Mouse (Mus musculus) embryo, embryonic 11.5 days (tissue): ENCODE results near the gene Nsrp1.
"Not testable (repeated sequence)": the region's sequence is repeated elsewhere in the genome, so short reads cannot be mapped to it uniquely, and the experiment has no call there.

Experiments used
- DNase-seq: peaks from one replicate; pipeline ENCODE4 v3.0.0-alpha.2; 2012; ENCODE audit warnings: low read depth, low spot score

Gene Nsrp1

DNA sequence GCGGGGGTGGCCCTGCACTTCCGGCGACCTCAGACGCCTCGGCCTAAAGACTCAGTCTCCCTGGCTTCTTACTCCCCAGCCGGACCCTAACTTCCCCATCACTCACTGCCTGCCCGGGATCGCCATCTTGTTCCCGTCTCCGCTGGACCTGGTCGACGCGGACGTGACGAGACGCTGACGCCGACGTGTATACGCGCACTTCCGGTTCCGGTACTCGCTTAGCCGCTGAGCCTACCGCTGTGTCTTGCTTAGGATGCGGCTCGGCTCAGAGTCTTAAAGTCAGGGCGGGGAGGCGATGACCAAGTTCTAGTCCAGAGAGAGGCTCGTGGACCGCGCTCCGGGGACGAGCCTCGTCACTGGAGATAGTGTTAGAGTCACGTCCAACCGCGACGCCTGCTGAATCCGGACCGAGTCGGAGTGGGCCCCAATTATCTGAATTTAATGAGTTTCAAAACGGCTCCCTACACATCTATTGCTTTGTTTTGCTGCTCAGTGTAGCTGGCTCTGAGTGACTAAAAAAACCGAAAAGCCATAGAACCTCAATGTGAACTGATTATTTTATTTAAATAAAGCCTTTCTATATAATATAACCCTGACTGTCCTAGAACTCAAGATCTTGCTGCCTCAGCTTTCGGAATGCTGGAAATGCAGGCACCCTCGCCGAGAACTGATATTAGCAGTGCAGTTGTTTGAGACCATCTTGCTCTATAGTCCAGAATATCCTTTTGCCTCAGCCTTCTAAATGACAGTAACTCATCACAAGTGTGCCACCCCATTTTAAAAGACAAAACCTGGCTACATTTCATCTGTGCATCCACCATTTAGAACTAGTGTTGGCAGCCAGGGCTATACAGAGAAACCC is at the start of gene Nsrp1:
Gene Nsrp1 (minus strand): TSS at position 163 of the 862 bp plus-strand sequence.
- DNase-seq: peak; percentile 88

DNA sequence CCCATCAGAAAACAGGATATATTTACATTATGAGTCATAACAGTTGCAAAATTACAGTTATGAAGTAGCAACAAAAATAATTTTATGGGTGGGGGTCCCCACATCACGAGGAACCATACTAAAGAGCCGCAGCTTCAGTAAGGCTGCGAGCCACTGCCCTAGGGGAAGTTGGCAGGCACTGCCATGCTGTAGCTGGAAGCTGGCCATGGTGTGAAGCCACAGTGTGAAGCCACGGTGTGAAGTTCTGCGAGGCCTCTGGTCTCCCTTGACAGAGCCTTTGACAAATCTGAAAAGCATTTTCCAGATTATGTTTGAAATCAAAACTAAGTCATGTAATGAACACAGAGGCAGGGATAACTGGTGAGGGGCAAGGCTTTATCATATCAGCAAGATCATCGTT is 32.9 kb upstream of the Nsrp1 start:
- no peak for DNase-seq

DNA sequence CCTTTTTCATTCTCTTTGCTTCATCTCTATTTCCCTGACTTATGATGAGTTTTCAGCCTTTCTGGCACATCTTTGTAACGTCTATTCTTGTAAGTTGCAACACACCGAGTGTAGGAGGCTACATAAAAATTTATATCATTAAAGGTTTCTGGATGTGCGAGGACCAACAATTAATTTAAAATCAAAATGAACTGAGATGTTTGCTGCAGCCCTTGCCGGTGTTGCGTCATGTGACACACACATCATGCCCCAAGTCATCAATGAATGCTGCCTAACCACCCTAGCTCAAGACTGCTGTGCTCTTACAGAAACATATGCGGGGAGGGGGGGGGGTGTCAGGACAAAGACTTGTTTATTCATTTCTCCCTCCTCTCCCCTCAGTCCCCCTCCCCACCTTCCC is 30.2 kb upstream of the Nsrp1 start:
- DNase-seq: no peak

DNA sequence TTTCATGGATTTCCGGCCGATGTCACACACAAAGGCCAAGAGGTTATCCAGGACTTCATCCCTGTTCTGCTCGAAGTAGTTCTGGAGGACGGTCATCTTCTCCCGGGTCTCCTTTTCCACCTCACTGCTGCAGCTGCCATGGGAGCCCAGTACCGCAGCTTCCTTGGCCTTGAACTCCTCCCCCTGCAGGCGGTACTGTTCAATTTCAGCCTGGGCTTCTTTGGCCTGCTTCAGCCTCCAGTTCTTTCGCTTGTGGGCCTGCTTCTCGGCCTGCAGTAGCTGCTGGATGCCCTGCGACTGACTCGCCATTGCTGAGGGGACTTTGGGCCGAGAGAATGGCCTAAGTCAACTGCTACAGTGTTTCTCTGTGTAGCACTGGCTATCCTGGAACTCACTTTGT is 29.6 kb upstream of the Nsrp1 start:
- DNase-seq: not testable (repeated sequence)

DNA sequence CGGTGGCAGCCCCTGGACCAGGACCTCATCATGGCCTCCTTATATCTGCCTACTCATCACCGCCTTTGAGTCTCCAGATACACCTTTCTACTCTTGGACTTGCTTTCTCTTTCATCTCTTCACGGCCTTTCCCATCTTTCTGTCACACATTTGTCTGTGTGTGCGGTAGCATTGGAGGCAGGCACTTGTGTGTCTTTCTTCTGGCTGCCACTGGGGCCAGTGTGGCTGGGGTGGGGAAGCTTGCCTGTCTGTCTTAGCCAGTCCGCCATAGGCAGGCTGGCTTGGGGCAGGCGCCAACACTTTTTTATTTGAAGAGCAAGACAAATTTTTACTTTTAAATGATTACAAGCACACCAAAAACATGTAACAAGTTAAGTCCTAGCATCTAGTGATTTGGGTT is 28.7 kb upstream of the Nsrp1 start:
- DNase-seq: no peak

DNA sequence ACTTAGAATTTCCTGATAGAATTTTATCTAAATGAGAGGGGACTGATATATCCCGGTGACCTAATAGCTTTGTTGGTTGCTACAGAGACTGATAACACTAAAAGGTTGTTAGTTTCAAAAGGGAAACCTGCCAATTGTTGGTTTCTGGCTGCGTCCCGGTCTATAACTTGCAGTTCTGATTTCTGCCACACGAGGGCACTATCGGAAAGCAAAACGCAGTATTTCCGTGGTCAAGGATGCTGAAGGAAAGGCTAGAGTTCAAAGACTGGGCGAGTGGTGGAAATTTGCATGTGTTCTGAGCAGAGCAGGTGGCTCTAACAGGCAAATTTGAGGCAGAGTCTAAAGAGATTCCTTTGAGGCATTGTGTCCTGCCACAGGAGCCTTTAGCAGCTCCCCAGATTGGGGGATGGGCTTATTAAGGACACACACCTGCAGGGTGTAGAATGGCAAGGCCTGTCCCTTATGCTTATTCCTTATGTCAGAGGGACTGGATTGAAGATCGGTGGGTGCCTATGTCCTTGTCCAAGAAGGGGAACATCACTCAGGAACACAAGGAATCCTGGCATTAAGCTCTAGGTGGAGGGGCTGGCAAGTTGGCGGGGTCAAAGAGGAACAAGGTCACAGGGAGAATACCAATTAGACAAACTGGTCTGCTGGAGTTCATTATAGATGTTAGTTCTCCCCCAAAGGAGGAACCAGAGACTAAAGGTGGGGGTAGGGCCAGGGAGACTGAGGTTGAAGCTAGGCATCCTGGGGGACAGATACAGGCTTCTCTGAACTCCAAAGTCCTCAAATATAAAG is 22.1 kb upstream of the Nsrp1 start:
- DNase-seq: peak; percentile 56

DNA sequence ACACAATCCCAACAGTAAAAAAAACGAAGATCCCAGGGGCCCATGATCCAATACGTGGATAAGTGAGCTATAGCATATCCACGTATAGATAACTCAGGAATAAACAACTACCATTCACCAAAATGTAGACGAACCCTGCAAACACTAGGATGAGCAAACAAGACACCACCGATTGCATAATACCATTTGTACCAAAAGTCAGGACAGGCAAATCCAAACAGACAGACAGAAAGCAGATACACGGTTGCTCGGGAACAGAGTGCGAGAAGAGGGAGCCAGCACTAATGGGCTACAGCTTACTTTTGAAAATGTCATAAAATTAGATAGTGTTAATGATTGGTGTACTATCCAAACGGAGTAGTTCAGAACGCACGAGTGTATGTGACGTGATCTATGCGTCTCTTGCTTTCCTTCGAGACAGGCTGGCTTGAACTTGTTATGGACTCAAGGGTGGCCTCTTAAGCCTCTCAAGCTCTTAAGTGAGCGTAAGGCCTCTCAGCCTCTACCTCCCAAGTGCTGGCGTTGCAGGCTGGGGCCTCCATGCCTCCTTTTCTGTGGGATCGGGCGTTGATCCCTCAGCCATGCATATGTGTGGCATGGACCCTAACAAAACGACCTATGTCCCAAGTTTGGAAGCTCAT is 20.2 kb upstream of the Nsrp1 start:
- DNase-seq: no peak

DNA sequence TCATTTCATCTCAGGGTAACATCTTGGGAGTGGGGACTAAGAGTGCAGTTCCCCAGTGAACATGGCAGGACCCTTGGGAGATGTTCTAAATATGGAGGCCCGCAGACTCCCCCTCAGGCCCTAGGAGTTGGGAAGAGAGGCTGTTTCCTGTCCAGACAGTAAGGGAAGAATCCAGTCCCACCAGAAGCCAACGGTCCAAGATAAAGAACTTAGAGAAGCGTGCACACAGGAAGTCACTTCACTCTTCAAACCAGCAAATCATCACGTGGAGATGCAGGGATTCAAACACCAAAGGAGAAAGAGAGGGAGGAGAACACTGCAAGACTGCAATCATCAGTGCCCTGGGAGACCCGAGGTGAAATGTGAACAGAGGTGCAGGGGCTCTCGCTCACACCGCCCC is 18.8 kb upstream of the Nsrp1 start:
- no peak for DNase-seq

DNA sequence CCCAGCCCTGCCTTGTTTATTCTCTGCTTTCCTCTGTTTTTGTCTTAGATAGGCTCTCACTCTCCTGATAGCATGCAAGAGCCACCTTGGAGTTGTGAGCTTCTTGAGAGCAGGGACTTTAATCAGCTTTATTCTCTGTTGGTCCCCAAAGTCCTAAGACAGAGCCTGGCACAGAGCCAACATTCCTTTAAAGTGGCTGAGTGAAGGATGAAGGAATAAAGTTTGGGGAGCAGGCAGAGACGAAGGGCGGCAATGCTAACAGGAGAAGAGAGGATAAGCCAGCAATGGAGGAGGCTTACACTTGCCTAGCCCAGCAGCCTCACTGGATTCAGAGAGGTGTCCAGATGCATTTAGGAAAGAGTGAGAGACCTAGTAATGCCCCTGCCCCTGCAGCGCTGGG is 18.3 kb upstream of the Nsrp1 start:
- no peak for DNase-seq

DNA sequence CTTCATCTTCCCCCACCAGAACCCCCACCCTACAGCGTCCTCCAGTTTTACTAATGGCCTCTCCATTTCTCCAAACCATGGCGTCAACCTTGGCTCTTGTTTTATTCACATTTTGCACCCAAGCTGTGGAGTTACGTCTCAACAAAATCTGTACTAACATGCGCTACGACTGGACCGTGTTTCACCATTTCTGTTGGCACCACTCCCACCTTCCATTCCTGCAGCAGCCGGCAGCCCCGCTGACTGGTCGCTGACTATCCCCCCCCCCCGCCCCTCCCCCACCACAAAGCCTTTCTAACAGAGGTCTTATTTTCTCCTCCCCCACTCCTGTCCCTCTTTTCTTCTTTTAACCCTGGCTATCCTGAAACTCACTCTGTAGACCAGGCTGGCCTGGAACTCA is 17.0 kb upstream of the Nsrp1 start:
- DNase-seq: no peak

DNA sequence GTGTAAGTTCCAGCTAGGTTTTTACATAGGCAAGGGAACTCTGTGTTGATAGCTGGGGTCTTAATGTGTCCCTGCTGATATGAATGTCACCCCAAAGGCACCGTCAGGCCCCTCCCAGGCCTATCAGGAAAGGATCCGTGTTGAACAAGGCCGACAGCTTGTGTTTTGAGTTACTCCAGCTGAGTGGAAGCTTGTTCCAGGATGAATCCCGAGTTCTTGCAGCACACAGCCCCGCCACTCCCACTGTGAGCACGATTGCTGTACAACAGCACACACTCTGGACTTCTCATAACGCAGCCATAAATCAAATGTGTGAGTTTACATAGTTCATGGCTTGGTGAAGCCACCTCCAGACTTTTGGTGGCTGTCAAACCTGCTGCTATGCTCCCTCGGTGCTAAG is 15.9 kb upstream of the Nsrp1 start:
- no peak for DNase-seq

DNA sequence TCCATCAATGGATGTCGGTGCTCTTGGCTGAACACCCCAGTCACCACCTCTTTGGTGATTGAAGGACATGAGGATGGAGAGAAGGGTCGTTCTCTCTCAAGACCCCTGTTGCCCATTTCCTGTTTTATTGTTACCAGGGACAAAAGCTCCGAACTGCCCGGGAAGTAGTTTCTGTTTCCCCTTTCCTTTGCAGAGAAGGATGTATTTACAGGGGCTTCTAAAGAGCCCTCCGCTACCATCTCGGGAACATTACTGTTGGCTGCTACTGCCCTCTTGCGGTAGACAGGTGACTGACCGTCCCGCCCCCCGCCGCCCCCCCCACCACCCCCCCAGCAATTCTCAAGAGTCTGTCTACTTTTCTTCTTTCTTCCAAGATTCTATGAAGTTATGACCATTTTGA is 15.0 kb upstream of the Nsrp1 start:
- peak; percentile 45 for DNase-seq

DNA sequence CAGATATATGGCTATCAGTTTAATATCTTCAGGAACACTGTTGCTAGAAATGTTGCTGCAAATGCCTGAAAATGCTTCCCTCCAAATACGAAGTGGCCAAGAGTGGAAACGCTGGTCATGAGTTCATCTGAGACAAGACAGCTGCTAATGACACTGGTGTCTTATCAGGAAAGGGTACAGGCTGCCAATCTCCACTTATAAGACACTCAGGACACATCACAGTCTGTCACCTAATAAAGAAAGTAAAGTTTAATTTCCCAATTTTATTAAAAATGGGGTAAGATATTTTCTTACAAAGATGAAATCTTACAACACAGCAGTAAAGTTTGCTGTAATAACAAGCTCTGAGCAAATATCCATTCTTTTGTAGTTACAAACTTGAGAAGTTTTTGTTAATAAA is 10.9 kb upstream of the Nsrp1 start:
- DNase-seq: no peak

DNA sequence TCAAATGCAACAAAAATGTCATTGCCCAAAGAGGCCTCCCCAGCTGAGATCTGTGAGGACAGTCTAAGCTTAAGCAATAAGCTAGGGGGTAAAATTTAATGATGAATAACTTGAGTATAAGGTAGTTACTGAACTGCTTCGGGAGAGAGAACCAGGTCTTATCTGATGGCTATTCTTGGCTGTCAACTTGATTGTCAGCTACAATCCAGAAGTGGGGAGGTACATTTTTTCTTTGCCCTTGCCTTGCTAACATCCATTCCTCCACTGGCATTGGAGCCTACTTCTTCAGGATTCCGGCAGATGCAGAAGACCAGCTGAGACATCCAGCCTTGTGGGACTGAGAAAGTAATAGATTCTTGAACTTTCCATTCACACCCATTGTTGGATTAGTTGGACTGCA is 8.8 kb upstream of the Nsrp1 start:
- no peak for DNase-seq

DNA sequence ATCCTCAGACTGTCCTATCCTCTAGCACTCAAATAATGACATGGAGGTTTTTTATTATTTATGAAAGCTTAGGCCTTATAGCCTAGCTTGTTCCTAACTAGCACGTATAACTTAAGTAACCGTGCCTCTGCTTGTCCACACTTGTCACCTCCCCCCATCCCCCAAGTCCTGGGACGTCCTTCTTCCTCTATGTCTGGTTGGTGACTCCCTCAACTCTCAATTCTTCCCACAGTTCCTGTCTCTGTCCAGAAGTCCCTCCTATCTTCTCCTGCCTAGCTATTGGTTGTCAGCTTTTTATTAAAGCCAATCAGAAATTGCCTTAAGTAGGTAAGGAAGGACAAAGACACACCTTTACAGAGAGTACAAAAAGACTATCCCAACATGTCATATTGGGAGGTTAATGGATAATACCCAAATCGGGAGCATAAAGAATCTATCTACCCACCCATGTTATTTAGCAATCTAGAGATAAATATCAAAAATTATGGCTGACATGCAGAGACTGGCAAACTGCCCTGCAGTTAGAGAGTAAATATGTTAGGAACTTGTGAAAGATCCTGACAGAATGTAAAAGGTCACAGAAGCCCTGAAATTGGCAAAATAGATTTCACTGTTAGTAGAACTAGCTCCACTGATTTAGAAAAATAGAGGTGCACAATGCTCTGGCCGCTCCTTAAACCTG is 5.9 kb upstream of the Nsrp1 start:
- DNase-seq: no peak

DNA sequence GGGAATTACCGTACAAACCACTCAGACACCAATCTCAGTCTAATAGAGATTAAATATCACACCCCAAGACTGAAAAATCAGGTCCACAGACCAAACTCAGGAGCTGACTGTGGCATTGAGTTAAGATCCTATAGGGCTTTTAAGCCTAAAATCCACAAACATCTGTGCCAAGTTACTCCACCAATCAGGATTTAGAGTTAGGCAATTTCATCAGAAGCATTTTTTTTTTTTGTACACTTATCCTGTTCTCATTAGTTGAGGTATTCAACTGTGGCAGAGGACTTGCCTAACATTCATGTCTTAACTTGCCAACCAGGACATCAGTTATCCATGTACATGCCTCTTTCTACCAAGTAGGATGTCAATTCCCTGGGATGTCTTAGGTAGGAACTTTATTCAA is 1.1 kb upstream of the Nsrp1 start:
- no peak for DNase-seq

DNA sequence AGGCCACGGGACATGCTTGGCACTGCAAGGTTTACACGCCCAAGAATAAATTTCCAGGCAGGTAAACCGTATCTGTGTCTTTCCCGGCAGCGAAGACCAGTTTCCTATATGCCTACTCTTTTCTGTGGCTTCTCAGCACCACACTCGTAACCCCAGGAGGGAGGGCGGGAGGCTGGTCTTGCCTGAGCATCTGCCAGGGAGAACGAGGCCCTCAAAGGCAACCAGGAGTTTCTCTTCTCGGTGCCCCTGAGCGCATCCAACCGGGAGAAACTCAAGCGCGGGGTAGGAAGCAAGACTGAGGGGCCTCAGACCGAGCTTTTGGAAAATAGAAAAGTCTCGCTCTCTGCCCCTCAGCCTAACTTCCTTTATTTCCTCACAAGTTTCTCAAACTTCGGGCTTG is 443 bp downstream of the Nsrp1 start:
- DNase-seq: no peak

DNA sequence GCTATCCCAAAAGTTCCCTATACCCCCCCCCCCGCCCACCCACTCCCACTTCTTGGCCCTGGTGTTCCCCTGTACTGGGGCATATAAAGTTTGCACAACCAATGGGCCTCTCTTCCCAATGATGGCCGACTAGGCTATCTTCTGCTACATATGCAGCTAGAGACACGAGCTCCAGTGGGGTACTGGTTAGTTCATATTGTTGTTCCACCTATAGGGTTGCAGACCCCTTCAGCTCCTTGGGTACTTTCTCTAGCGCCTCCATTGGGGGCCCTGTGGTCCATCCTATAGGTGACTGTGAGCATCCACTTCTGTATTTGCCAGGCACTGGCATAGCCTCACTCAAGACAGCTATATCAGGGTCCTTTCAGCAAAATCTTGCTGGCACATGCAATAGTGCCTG is 904 bp downstream of the Nsrp1 start:
- not testable (repeated sequence) for DNase-seq

DNA sequence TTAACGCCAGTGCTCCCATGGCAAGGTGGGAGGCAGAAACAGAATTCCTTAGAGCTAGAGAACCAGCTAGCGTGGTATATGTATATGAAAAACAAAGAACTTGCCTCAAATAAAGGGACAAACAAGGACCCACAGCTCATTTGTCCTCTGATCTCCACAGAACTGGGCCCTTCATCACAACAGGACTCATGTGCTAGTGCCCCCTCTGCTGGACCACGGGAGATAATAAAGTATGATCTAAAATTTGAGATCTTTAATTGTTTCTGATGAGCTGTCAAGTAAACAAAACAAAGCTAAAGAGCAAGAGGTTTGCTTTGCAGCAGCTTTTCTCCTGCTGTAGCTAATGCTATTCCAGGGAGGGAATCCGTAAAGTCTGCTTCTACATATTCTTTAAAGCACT is 7.5 kb downstream of the Nsrp1 start:
- no peak for DNase-seq

DNA sequence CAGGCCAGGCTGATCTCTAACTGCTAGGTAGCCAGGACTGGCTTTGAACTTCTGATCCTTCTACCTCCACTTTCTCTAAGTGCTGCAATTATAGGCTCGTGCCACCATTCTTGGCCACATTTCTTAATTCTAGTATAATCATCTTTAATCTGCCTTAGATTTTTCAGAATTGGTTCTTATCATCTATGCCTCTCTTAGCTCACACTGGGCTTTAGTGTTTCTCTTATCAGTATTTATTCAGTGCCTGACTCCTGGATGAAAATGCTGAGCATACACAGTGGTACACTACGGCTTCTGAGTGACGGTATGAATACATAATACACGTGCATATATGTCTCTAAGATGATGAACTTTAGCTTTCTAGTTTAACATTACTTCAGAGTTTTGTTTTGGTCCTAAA is 9.4 kb downstream of the Nsrp1 start:
- no peak for DNase-seq

DNA sequence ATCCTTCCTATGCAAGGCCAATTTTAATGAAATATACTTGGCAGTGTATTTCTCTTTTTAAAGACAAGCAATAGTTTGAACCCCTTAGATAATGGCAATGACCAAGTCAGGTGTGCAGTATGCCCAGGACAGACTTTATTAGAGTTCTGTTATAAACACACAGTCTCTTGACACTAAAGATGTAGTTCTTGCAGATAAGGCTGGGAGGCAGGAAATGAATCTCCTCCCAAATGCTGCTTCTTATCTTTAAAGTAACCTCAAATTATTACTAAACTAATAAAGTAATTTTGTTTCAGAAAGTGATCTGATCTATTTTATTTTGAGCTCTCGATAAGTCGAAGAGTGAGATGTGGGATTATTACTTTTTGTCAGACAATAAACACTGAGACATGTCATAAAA is 14.8 kb downstream of the Nsrp1 start:
- no peak for DNase-seq

DNA sequence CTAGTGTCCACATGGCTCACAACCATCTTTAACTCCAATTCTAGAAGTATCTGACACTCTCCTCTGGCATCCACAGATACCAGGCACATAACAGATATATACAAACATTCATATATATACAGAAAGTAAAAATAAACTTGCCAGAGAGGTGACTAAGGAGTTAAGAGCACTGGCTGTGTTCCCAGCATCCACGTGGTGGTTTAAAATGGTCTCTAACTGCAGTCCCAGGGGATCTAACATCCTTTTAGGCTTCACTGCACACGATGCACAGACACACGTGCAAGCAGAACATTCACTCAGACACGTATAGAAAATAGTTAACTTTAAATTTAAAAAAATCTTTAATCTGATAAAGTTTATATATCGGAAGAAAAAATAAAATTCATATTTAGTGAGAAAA is 16.3 kb downstream of the Nsrp1 start:
- DNase-seq: no peak
